Mouse (Mus musculus) heart, postnatal 36 days (tissue): ENCODE data around the gene Serpinb9b. TPM values are rescaled to one million over a fixed set of nuclear protein-coding genes. Genes with fewer than 3 reads are reported as not detected.

Source experiments
- DNase-seq, 2 experiments: peaks; one replicate each; pipeline ENCODE4 v3.0.0; 2021 to 2022
- intact Hi-C: fragments of 180-260 bp; cut with DNase I; formaldehyde crosslinking; loops from one replicate; pipeline ENCODE4 v1.15.1; 2025
- total RNA-seq, 2 experiments: library from RNA; stranded (reverse); gene quantifications; 2 replicates each; pipeline ENCODE4 v1.2.3; 2021

Gene Serpinb9b
- total RNA-seq, 2 experiments from 2014 or later, result 0.16 to 0.44 TPM

DNA sequence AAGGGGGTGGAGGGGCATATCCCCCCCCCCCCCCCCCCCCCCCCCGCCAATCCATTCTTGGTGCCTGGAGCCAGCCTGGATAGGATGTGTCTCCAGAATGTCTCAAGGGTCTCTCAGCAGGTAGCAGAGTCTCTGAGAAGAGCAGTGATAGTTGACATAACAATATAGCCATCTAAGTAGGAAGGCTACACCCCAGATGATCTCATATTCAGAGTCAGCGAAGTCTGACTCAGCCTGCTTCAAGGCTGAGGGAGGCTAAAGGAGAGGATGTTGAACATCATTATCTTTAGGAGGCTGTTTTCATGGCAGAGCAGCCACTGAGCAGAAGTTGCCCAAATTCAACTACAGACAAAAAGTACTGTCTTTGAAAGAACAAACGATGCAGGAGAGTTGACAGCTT, 3.1 kb downstream of the Serpinb9b start:
- intact Hi-C loops, result no loop called here
- no peak for DNase-seq

GRCm38 (mm10) chr13:33035506-33035905, 8.3 kb downstream of the Serpinb9b start:
- no peak for DNase-seq
- intact Hi-C loops, result no loop called here

DNA sequence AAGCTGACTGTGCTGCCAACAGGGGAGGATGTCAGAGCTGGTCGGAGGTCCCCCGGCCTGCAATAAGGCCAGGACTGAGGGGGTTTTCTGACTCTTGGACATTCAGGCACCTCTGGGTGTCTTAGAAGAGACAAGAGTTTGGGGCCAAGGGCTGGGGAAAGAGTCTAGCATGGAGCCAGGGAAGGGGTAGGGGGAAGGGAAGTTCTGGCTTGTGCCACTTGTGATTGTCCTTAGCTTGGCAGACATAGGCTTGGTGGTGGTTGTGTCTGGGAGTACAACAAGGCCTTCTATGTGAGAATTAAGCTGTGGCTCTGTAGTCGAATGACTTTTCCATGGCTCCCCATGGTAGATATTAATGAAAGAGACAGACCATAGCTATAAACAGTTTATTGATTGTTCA, 16.3 kb downstream of the Serpinb9b start:
- intact Hi-C loops, result no loop called here
- no peak for DNase-seq

DNA sequence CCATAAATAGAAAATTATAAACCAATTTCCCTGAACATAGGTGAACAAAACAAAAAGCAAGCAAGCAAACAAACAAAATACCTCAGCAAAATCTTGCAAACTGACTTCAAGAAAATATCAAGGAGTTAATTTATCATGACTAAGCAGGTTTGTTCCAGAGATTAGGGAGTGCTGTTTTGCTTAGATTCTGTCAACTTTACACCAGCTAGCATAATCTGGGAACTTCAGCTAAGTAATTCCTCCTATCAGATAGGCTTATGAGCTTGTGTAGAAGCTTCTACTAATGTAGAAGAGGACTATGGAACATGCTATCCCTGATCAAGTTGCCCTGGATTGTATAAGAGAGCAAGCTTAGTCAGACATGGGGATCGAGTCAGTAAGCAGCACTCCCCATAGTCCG, 20.0 kb downstream of the Serpinb9b start:
- intact Hi-C loops, result no loop called here
- no peak for DNase-seq

GRCm38 (mm10) chr13:33048187-33048586, 21.0 kb downstream of the Serpinb9b start:
- intact Hi-C loops, result no loop called here

GRCm38 (mm10) chr13:33051697-33052096, 24.5 kb downstream of the Serpinb9b start:
- intact Hi-C loops, result no loop called here
- DNase-seq, result no peak

More at GRCm38 (mm10) chr13:33048187-33048586, 21.0 kb downstream of the Serpinb9b start:
- DNase-seq, result no peak

GRCm38 (mm10) chr13:33063048-33063447, 35.8 kb downstream of the Serpinb9b start:
- intact Hi-C loops, result no loop called here
- DNase-seq, result no peak

- intact Hi-C loops, result no loop called here
- no peak for DNase-seq
Observed at GRCm38 (mm10) chr13:33067387-33067977, 40.3 kb downstream of the Serpinb9b start.

GRCm38 (mm10) chr13:33068164-33068563, 40.9 kb downstream of the Serpinb9b start:
- intact Hi-C loops, result no loop called here
- no peak for DNase-seq

DNA sequence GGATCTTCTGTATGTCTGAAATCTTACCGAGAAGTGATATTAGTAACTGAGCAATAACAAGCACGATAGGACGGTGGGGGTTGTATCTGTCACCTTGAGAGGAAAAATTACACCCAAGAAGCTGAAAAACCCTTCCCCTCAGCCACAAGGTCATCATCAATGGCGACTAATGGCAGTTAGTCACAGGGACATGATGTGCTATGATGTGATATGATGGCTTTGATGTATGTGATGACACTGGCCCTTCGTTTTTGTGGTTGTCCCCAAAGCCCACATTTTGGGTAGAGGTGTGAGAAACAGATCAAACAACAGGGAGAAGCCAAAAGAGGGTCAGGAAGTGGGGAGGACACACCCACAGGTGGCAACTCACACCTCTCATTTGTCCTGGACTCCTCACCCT, 44.6 kb downstream of the Serpinb9b start:
- intact Hi-C loops, result loop anchor here (2.0 to 5.0 kb wide), 2 partner anchors 67 to 104 kb away; partner anchors contain the start of gene Serpinb6b
- no peak for DNase-seq

- intact Hi-C loops, result loop anchor here (1.0 to 5.0 kb wide), 2 partner anchors 107 to 171 kb away; partner anchors contain the start of gene Serpinb6b
- DNase-seq, result peak; percentile 34 to 44
Observed at GRCm38 (mm10) chr13:33074029-33074428, 46.8 kb downstream of the Serpinb9b start.

- no peak for DNase-seq
Observed at GRCm38 (mm10) chr13:33076247-33076646, 49.0 kb downstream of the Serpinb9b start.

GRCm38 (mm10) chr13:33077026-33077685, 49.9 kb downstream of the Serpinb9b start:
- no peak for DNase-seq
- intact Hi-C loops, result no loop called here

More at GRCm38 (mm10) chr13:33076247-33076646, 49.0 kb downstream of the Serpinb9b start:
- intact Hi-C loops, result no loop called here

GRCm38 (mm10) chr13:33078056-33078705, 51.0 kb downstream of the Serpinb9b start, which contains the start of gene Serpinb1b:
Gene Serpinb1b (plus strand): TSS chr13:33078575.
- intact Hi-C loops, result no loop called here
- DNase-seq, result no peak

DNA sequence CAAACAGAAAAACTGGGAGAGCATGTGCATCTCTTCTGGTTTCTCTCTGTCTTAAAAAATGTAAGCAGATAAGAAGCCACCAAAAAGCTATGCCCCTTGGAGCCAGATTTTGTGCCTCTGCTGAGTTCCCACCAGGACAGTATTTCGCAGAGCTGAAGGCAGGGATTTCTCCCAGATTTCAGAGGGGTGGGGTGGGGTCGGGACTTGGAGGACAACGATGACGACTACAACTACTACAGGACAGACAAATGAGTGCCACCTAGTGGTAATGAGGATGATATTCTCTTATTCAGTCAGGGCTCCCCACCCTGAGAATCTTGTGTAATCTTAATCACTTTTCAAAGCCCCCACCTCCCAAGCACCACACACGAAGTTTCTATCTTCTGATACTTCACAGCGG, 52.2 kb downstream of the Serpinb9b start:
- intact Hi-C loops, result loop anchor here (1.0 kb wide), 1 partner anchor 177 kb away; no protein-coding TSS in a partner anchor
- DNase-seq, result peak in 1 of 2 experiments; percentile 22

GRCm38 (mm10) chr13:33080356-33080755, 53.1 kb downstream of the Serpinb9b start:
- intact Hi-C loops, result no loop called here
- no peak for DNase-seq

DNA sequence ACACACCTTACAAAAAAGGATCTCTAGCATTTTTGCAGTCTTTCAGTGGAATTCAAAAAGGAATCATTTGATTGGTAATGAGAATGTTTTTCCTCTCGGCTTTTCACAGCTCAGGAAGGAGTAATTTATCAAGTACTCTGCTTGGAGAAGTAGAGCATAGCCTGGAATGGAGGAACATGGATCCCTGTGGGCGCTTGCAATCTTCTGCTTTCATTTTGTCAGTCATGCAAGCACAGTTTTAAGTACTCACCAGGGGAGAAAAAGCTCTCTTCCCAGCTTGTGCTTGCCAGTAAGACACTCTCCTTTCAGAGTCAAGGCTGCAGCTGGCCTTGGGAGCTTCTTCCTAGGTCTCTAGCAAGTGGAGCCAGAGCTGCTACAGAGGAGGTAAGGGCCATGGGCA, 56.6 kb downstream of the Serpinb9b start:
- intact Hi-C loops, result no loop called here
- DNase-seq, result no peak

GRCm38 (mm10) chr13:33084975-33085694, 57.9 kb downstream of the Serpinb9b start:
- no peak for DNase-seq
- intact Hi-C loops, result no loop called here

GRCm38 (mm10) chr13:33085695-33086432, 58.6 kb downstream of the Serpinb9b start:
- intact Hi-C loops, result no loop called here
- peak in 1 of 2 experiments; percentile 17 for DNase-seq

- intact Hi-C loops, result no loop called here
- no peak for DNase-seq
Observed at GRCm38 (mm10) chr13:33089566-33089965, 62.4 kb downstream of the Serpinb9b start.
